Mouse (Mus musculus) kidney, adult 8-10 months (tissue): ENCODE measurements at regions not wholly inside any gene's neighbourhood (a gene's known extent, or its start where the extent isn't known, plus 50 kb on each side); places are given as distances from the start of the nearest gene placed in this dataset.

Source experiments
- DNase-seq, 2 experiments: peaks; one replicate each; pipeline ENCODE4 v3.0.0; 2022

DNA sequence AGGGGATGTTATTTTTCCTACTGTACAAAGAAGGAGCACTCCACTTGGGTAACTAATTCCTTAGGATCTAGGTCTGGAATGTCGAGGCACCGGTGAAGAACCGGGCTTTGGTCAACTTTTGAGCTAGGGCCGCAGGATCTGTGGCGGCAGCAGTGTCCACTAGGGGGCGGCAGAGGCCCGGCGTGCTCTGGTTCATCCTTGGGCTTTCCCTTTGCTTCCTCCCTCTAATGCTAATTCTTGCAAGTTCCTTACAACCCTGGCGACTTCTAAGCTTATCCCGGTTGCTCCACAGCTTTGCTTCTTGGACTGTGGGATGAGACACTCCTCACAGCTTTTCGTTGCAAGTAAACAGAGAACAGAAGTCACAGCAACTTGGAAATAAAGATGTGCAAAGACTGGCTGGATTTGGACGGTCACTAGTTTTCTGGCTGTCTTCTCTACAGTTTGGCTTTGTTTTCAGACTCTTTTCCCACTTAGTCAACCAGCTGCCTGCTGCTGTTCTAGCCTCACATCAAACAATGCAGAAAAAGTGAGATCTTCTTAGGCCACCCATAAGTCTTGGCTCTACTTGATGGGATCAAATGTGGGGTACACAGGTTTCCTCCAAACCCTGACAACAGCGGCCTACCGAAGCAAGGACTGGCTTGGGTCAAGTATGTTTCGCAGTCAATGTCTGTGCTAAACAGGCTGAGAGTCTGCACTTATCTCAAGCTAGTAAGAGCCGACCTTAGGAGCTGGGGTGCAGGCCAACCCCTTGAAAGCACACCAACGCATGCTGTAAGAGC is 51.2 kb upstream of the Tmem72 start:
- peak; percentile 65 to 77 for DNase-seq

DNA sequence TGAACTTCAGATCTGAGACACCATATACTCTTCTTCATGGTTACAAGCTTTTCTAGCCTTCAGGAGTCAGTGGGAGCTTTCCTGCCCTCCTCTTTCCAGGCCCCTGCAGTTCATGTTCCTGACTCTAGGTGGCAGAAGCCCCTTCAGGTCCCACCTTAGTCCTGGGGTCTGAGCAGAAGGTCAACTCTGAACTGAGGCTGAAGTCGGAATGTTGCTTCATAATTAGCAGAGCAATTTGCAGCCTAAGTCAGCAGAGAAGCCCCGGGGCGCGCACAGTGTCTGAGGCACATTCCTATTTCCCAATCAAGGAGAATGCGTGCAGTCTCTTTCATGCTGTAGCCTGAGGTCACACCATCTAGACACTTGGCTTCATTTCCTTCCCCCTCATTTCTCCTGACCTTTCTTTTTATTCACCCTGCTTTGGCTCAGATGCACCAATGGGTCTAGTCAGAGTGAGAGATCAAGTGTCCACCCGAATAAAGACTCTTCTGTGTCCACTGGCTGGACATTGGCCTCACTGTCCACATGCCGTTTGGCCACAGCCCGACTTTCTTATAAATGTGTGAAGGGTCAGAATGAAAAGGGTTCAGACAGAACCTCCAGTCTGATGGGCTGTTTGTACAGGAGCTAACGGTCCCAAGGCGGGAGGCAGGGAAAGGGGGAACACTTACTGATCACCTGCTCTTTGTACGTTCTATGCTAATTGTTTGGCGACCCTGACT is 58.4 kb upstream of the Tmem72 start:
- peak in 1 of 2 experiments; percentile 50 for DNase-seq

DNA sequence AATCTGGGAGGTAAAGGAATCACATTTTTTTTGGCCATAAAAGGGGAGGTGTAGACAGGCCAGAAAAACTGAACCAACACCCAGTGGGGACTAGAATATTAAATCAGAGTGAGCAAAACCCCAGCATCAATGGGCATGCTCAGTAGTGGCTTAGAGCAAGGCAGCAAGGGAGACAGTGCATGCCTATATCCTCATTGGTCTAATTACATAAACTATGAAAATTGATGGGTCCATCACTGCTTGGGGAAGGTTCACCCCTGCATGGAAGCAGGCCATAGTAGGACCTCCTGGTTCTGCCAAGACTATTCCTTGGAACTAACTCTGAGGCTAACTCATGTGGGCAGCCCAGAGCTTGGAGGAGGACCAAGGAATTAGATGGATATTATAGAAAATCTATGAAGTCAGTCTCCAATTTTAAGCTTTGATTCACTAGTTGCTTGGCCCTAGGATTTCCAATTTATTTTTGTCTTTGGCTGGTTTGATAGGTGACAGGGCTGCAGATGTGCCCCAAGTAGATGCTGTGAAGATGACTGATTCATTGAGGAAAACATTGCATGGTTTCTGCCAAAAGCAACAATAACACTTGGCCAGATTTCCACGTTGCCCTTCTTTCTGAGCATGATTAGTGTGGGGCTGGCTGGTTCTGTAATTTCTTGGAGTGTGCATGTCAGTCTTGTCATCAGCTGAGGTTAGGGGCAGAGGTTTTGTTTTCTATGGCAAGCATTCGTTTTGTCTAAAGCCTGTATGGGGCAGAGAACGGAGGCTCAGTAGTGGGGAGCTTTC is 70.0 kb upstream of the Tmem72 start:
- no peak for DNase-seq

DNA sequence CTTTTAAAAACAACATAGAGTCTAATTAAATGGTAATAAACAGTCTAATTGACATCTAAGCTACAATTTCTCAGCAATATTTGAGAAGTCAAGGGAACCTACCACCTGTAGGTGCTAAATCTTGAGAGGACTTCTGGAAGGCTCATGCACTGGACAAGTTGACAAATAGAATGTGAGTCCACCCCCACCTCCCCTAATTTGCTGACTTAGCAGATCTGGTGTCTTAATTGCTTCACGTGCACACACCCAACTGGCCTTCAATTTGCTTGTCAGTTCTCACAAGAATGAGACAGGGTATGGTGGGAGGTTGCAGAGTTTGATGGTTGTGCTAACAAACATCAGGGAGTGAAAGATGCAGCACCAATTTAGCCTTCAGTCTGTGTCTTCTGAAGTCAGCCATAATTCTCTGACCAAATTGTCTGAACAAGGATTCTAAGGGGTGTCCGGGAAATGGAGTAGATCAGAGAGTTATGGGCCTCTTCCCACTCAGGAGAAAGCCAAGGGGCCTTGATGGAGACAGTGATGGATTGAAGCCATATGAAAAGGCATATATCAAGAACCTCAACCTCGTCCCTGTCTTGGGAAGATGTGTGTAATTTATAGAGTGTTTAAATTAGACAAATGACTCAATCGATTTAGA is 76.7 kb upstream of the Tmem72 start:
- no peak for DNase-seq

DNA sequence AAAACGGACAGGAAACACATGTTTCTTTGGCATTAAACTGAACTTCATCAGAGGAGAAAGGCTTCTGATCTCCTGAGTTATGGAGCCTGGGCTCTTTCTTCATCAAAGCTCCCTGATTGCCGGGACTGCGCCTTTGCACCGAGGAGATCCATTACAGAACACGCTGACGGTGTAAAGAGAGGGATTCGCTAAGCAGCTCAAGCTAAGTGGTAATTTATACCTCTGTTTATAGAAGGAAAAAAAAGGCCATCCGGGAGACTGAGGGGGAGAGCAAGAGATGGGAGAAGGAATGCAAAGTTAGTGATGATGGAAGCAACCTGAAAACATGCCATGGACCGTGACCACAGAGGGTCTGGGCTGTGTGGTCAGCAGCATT is 77.2 kb upstream of the Tmem72 start:
- no peak for DNase-seq

DNA sequence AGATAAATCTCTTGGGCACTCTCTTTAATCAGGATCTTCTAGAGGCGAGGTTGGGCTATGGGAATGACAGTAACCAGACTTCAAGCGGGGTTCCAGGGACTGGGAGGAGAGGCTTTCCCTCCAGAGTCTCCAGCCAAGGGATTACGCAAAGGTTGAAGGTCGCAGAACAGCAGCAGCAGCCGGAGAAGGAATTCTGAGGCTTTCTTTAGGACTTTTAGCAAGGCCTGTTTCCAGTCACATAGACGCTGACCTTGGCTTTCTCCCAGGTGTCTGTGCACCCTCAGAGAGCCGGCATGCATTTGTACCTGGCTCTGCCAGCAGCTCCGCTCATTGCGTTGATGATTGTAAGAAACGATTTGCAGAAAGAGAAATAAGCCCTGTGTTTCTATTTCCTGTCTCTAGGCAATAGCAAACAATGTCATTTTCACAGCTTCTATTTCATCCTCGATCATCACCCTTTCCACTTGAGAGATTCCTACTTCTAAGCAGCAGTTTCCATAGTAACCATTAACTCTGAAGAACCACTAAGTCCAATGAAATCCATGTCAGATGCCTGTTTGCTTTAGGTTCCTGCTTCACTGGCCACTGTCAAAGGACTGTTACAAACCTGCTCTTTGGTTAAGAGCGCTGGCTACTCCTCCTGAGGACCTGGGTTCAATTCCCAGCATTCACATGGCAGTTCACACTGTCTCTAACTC is 104.7 kb upstream of the Tmem72 start:
- DNase-seq = peak; percentile 13 to 27

DNA sequence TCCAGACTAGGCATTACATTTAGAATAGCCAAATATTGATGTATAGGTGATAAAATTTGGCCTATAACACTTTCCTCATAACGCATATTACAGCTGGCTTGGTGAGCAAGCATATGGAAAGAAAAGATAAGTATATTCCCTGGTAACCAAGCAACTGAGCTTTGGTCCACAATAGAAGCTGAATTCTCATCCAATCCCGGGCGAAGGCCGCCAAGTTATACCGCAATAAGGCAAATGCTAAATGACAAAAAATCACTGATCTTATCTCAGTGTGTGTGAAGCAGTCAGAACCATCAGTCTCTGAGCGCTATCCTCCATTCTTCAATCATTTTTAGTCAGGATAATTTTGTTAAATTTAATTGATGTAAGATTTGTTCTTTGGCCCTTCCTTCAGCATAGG is 105.9 kb upstream of the Tmem72 start:
- no peak for DNase-seq

DNA sequence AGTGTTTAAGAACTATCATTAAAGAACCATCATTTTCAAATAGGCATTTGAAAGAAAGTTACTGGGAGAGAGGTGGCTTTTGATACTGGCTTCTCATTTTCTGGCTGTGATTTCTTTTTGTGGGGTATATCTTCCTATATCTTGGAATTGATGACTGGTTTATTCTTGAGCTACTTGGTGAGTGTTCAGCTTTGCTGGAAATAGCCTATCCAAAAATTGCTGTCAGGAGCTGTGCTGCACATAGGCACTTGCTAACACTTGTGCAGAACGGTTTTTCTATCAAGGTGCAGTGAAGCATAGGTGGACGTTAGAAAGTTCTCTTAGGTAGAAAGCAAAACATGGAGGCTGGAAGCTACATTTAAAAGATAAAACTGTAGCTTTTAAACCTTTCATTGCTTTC is 108.9 kb upstream of the Tmem72 start:
- DNase-seq = no peak

DNA sequence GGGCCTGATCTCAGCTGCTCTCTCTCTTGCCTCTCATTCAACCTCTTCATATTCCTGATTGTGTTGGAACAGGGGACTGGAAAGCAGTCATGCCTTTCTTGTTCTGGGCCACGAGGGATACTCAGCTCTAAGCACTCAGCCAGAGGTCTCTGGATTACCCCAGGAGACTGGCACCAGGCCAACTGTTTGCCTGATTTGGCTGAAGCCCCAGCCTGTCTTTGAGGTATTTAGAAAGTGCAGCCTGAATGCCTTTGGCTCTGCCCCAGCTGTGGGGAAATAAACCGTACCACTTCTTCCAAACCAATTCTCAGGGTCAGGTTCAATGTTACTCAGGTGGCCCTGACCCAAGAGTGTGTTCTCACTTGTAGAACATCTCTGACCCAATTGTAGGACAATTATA is 112.6 kb upstream of the Tmem72 start:
- peak; percentile 93 to 95 for DNase-seq

DNA sequence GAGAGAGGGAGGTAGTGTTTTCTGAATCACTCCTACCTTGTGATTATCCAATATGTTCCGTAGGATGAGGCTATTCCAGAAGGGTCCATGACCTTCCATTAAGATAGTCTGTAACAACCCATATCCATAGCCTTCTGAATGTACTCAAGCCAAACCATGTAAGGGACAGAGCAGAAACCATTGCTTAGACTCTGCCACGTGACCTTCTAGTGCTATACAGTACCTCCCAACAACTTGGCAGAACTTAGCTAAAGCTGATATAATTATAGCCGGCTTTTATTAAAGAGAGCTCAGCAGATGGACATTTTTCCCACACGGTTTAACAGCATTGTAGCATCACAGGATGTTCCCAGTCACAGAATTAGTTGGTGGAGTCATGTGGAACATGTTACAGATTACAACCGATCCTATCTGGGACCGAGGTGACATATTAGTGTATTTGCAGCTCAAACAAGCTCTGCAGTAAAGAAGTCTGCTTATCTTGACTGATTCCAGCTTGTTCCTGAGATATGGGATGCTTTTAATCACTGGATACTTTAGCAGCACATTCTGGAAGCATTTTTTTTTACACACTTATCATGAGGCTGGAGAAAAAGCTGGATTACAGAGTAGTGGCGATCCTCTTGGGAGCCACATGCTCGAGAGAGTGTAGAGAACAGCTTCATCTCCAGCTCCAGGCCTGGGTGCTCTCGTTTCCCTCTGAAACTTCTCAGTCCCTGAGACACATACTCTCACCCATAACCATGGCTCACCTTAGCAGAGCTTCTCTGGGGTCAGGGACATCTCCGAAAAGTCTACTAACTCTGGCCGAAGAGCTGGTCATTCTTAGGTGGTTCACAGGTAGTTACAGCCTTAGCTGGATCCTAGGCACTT is 129.5 kb upstream of the Tmem72 start:
- DNase-seq = no peak

DNA sequence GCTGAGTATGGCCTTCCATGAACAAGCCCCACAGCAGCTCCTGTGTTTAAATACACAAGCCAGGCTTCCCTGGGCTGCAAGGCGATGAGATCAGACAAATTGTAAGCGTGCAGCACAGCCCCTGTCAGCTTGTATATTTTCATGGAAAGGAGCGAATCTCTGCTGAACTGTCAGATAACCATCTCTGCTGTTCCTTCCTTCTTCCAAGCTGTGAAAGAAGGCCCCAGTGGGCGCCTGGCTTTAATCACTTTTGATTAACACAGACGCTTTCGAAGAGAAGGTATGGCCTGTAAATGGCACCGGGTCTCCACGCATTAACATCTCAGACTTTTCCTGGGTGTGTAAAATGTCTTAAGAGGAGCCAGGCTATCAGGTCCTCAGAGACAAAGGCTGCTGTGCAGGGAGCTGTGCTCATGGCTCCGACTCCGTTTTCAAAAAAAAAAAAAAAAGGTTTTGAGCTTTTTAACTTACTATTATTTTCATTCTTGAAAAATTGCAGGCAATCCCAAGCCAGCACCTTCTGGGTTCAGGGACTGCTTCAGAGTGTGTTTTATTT is 131.9 kb upstream of the Tmem72 start:
- DNase-seq = no peak

DNA sequence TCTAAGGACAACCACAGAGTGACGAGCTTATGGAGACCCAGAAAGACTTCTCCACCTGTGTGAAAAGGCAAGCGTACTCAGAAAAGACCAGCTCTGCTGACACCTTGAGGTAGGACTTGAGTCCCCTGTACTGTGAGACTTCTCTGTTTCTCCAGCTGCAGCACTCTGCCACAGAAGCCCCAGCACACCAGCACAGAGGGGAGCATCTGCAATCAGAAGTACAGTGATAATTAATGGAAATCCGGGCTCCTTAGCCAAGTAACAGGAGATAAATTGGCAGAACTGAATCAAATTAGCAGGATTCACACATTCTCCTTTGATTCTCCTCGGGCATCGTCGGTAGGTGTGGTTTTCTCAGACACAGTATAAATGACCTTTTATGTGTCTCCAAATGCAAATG is 137.3 kb upstream of the Tmem72 start:
- DNase-seq = no peak

DNA sequence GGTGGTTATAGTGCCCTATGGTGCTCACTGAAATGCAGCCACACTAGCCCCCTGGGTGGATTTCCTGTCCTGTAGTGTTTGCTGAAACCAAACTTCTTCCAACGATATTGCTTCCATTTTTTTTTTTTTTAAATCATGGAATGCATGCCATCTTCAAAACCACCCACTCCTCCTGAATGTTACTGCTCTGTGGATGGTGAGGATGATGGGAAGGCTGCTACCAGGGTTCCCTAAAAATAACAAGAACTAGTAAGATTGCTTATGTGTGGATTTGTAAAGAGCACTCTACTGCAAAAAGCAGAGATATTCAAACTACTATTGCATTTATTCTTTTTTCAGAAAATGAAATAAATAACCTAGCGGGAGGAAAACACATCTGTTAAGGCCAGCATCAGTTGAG is 139.4 kb upstream of the Tmem72 start:
- no peak for DNase-seq

DNA sequence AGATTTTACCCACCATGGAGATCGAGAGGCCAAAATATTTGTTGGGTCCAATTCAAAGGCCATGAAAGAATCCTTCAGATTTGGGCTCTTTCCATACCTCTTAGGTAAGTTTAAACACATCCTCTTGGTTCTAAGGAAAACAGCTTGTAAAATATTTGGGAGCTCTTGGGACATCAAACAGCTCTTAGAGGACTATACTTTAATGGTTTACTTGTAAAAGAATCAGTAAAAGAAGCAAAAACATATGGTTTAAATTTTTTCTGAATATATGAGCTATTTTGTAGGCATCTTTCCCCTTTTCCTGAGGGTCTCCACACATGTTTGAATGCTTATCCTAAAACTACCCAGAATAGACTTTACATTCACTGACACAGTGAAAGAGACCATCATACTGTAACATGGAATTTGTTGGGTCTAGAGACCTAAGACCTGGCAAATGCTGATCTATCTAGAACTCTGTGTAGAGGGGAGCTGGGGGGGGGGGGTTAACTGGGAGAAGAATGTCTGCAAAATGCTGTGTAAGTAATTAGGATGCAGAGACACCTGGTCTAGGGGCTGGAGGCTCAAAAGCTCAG is 140.3 kb upstream of the Tmem72 start:
- no peak for DNase-seq

DNA sequence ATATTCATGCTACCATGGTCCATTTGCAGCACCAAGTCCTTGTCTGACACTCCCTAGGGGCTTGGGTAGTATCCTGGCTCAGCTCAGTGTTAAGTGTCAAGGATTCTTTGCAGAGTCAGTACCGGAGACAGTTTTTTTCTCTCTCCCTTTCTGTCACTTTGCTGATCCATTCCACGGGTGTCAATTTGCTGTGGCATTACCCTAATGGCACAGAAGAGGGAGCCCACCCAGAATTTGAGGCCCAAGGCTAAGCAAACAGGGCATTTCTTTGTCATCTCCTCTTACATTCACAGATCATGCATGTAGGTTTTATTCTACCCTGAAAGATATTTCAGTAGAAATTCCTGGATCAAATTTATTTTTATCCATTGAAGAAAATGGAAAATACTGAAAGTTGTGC is 146.4 kb upstream of the Tmem72 start:
- no peak for DNase-seq

DNA sequence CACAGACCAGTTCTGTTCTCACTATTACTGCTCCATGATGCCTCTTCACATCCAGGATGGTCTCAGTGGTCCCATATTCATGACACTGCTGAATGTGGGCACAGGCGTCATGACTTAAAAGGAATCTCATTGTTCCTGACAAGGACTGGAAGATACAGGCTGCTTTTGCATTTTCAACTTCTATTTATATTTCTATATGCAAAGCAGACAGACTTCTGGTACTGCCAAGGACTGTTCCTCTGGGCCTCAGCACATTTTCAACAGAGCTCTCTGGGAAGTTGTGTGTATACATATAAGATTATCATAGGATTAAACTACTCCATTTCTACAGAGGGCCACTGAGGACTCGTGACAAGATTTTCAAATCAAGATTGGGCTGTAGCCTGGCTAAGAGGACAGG is 146.9 kb upstream of the Tmem72 start:
- no peak for DNase-seq

DNA sequence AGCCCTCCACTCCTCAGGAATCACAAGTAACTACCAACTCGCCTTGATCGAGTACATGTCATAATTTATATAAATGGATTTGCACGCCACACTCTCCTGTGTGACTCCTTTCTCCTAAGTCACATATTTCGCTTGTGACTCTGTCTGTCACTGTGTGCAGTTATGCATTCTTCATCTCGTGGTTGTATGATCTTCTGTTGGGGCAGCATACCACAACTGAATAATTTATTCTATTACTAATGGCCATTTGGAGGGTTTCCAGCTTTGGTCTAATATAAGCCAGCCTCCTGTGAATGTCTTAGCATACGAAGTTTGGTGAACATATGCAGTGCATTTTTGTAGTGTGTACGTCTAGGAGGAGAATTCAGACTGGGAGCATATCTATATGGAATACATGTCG is 176.6 kb upstream of the Tmem72 start:
- DNase-seq = no peak

DNA sequence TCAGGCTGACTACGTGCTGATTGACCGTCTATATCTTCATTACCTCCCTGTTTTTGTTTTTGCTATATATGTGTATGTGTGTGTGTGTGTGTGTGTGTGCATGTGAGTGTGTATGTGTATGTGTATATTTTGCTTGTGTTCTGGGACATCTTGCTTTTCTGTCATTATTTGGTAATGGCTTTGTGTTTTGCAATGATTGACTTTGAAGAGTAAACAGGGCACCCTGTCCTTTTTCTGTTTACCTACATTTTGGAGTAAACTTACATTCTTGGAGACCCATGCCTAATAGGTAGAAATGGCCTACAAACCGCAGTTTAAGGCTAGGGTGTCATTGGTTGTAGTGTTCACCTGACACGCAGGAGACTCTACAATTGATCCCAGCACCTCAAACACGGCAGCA is 177.5 kb upstream of the Tmem72 start:
- DNase-seq = no peak

DNA sequence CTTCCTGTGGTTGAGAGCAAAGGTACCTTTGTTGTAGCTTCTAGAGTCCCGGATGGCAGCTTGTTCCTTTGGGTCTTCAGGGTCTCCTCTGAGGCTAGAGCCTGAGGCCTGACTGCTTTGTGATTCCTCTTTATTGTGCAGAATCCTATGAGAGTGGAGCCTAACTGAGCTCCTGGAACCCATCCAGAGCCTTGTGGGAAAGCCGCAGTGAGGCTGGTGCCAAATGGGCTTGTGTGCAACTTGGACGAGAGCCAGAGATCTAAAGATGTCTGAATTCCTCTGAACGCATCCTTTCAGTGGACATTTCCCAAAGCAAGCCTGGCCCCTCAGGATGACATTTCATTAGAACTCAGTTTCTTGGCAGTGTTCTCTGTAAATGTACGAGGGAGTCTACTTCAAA is 178.4 kb upstream of the Tmem72 start:
- DNase-seq = no peak

DNA sequence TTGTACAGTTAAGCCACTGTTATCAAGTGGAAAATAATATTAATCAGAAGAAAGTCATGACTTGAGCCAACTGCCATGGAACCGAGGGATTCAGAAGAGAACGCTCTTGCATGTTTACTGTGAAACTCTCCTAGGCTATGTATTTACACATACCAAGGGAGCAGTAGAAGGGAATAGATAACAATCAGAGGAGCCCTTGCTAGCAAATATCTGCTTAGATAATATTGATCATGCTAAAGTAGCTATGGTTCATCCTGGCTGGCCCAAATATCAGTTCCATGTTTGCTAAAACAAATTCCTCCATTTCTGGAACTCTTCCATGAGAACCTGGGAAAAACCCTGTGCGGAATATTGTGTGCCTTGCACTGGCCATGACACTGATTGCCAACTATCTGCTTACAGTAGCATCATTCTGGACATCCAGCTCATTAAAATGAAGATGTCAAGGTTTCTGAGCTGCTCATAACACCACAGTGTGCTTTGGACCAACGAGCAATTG is 179.5 kb upstream of the Tmem72 start:
- DNase-seq = no peak

DNA sequence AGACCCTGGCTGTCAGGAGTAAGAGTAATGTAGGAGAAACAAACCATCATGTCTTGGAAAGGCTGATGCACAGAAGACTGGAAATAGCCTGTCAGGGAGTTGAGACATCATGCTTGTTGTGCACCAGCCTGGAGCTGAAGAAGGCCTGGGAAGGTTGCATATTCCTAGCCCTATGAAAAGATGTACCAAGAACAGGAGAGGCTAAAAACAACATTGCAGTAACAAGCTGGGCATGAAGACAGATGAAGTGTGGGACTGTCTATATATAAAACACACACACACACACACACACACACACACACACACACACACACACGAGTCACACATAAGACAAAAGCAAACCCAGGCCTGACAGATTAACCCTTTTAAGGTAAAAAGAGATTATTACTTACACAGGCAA is 185.1 kb upstream of the Tmem72 start:
- DNase-seq = no peak
